Mouse (Mus musculus): ENCODE measurements around the gene Psmc1. TPM values are rescaled to one million over a fixed set of nuclear protein-coding genes. Genes with fewer than 3 reads are reported as not detected.

The Psmc1 gene
- 10 to 100 TPM; 81.4 to 82.5 TPM for total RNA-seq (2023)

GRCm38 (mm10) chr12:100109986-100110696 is at the start of gene Psmc1:
TSS of gene Psmc1 (plus strand) at chr12:100110154.

GRCm38 (mm10) chr12:100159261-100159975 is 49.5 kb downstream of the Psmc1 start, which contains the start of gene Nrde2:
TSS of gene Nrde2 (minus strand) at chr12:100159653.

Other genes with a start within 250 kb of the Psmc1 start
- gene Efcab11, start 225.7 kb upstream of the Psmc1 start, total RNA-seq (2023), result 1 to 10 TPM in 1 of 2 experiments, under 1 TPM in 1; 0.86 to 1.5 TPM
- 10 to 100 TPM; 22.9 to 23.1 TPM for gene Tdp1, start 225.6 kb upstream of the Psmc1 start, total RNA-seq (2023)
- gene Kcnk13, start 145.7 kb upstream of the Psmc1 start, total RNA-seq (2023), result under 1 TPM in 1 of 2 experiments, not detected in 1; 0.17 TPM
- 10 to 100 TPM; 28.3 to 37.3 TPM for gene Nrde2, start 49.5 kb downstream of the Psmc1 start, total RNA-seq (2023)
- 100 to 1,000 TPM; 421 to 441 TPM for gene Calm1, start 89.3 kb downstream of the Psmc1 start, total RNA-seq (2023)

All from T-cell, adult 66 days (primary cell).